Mouse (Mus musculus): ENCODE measurements around the gene Ablim1.

Gene Ablim1

GRCm38 (mm10) chr19:57095340-57095739 is 219.4 kb downstream of the Ablim1 start:
- DNase-seq, result peak; percentile 84

DNA sequence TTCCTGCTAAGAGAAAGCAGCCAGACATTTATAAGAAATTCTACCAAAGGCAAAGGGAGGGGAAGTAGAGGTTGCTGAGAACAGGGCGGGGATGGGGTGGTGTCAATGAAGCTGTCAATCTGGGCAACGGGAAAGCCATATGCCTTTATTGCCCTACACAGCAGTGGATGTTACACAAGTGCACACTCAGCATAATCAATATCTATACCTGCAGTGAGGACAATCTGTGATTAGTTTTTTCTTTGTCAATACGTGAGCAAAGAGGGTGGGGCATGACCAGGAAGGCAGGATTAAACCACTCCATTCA is 221.1 kb downstream of the Ablim1 start:
- peak; percentile 88 for DNase-seq

DNA sequence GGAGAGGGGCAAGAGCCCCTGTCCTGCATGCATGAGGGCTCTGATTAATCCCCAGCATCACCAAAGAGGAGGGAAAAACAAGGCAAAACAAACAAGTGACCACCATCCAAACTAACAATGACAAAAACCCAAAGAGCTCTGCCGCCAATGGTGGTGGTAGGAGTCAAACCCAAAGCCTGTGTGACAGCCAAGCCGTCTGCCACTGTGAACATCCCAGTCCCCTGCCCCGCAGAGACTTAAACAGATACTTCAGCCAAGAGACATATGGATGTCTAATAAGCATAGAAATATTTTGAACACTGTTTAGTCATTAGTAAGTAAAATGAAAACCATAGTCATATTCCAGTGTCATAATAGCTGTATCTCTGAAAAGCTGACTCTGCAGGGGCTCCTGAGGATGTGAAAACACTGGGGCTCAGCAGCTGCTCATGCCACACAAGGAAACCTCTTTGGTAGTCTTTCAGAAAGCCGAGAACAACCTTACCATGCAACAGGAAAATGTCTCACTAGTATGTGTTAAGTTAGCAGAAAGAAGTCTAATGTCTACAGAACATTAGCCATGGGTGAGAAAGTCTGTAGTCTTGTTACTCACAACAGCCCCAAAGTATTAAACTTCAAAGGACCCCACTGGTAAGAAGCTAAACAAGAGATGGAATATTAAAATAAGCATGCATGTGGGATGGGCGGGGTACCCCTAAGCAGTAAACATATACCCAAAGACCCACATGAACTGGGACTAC is 221.6 kb downstream of the Ablim1 start:
- DNase-seq, result peak; percentile 74

DNA sequence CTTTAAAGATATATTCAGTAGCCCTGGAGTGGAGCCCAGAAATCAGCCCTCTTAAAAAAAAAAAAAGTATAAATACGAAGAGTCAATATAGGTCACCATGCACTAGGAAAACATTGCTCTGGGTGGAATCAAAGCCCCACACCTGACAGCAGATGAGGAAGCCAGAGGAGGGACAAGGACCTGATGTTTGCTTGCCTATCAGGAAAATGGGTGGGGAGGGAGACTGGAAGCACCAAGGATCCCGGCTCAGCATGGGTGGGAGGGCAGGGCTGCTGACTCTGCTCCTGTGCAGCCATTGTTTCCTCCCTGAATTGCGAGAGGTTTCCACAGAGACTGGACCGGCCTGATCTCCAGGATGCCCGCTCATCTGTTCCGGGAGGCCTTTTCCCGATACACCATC is 223.4 kb downstream of the Ablim1 start:
- DNase-seq, result no peak

- DNase-seq, result no peak
Measured at GRCm38 (mm10) chr19:57088804-57089369, 225.8 kb downstream of the Ablim1 start.

GRCm38 (mm10) chr19:57084520-57085166 is 230.1 kb downstream of the Ablim1 start:
- no peak for DNase-seq

DNA sequence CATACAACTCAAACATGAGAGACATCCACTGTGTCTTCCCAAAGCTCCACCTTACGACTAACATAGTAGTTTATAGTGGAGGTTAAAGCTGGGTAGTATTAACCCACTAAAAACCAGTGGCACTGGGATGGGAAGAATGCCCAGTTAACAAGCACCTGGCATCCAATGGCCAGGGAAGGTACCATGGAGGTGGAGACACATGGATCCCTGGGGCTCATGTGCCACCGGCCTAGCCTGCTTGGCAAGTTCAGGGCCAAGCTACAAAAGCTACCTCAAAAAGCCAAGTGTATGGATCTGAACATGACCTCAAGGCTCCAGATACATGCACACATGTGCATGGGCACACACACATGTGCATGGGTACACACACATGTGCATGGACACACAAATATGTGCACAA is 230.8 kb downstream of the Ablim1 start:
- DNase-seq, result no peak

DNA sequence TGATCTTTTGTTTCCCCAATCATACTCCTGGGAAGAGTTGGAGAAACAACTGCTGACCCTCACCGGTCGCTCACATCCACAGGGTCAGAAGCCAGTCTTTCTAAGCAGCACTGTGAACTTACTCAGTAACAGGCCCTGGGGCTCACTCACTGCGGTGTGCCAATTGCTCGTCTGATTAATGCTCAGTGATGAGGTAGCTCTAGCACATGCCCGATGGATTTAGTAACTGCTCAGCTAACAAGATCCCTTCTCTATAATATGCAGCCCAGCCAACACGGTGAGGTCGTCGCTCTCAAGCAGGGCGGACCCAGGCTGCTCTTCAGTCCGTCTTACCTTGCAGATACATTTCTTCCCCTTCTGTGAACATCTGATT is 231.6 kb downstream of the Ablim1 start:
- DNase-seq, result no peak

- peak; percentile 74 for DNase-seq
Measured at GRCm38 (mm10) chr19:57082454-57083182, 232.1 kb downstream of the Ablim1 start.

DNA sequence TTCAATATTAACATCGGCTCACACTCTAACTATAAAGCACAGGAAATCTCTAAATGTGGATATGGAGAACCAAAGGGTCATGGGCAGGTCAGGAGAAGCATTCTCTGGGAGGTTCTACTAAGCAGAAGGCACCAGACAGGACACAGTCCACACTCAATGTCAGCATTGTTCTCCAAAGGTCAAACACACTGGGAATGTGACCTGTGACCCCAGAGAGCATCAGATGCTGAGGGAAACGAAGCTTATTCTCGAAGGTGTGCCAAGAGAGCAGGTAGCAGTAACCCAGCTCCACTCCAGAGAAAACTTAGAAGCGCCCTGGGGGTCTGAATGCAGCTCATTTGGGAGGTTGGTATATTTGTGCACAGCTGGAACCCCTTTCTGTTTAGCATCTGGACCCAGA is 233.2 kb downstream of the Ablim1 start:
- peak; percentile 89 for DNase-seq

DNA sequence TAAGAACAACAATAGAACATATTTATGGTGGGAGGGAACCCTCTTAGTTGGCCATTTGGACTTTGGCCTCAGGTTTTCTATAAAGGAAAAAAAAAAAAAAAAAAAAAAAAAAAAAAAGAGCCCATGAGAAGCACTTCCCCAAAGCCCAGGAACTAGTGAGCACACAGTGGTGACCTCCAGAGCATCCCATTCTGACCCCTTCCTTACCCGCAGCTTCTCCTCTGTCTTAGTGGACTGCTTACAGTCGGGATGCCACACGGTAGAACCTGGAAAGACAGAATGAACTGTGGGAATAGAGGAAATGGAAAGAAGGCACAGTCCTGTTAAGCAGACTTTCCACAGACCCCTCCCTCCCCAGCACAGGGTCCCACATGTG is 235.1 kb downstream of the Ablim1 start:
- peak; percentile 92 for DNase-seq

DNA sequence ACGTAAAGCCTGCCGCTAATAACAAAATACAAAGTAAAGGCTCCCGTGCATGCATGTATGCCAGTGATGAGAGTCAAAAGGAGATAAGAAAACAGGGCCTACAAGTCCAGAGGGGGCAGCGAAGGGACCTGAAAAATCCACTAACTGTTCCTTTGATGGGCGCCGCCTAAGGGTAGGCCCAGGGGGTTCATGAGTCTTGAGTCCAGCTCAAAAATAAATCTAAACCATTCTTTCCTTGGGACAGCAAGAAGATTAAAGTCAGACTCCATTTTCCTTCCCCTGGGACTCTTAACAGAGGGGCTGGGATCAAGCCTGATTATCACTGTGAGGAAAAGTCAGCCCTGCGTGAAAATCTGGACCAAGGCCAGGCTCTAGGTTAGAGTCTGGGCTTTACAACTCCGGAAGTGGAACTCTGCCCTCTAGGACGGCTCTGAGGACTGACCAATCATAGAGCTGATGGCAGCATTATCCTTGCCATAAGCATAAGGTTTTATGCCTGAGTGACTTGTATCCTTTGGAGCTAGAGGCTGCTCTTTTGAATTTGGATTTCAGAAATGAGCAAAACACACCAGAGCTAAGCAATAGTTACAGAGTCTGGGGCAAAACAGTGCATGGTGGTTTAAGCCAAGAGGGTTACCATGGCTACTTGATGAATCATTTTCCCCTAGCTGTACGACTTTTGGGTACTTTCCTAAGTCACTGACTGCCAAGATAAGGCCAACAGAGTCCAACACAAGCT is 235.7 kb downstream of the Ablim1 start:
- peak; percentile 96 for DNase-seq

GRCm38 (mm10) chr19:57077826-57078699 is 236.7 kb downstream of the Ablim1 start:
- peak; percentile 94 for DNase-seq

DNA sequence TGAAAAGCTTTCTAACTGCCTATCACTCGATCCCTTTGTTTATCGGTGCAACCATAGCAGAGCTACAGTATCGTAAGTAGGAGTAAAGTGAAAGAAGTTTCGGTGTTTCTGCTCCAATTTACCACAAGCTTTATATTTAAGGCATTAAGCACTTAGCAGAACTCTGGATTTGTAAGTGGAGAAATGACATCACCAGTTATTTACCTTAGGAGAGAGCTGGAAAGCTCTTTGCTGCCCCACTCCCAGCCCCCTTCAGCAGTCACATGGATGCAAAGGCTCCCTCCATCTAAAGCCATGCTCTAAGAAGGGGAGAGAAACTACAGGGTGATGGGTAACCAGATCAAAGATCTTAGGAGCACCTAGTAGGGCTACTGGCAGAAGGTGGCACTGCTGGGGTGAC is 241.3 kb downstream of the Ablim1 start:
- DNase-seq, result no peak

GRCm38 (mm10) chr19:57072756-57073155 is 242.0 kb downstream of the Ablim1 start:
- DNase-seq, result no peak

DNA sequence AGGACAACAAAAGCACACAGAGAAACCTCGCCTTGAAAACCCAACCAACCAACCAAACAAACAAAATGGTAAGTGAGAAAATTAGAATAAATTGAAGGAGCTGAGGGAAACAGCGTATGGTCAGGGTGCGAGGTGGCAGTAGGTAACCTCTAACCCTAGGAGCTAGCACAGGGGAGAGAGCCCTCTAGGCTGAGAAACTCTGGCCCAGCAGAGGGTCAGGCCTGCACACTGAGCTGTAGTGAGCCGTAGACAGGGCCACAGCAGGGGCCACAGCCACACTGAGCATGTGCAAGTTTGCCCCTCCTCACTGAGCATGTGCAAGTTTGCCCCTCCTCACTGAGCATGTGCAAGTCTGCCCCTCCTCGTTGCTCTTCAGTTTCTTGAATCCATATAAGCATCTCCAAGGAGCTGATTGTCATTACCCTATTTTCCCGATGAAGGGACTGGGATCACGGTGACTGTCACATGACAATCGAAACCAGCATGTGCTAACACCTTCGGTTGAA is 247.6 kb downstream of the Ablim1 start:
- peak; percentile 92 for DNase-seq

- DNase-seq, result peak; percentile 94
Measured at GRCm38 (mm10) chr19:57066313-57066712, 248.4 kb downstream of the Ablim1 start.

DNA sequence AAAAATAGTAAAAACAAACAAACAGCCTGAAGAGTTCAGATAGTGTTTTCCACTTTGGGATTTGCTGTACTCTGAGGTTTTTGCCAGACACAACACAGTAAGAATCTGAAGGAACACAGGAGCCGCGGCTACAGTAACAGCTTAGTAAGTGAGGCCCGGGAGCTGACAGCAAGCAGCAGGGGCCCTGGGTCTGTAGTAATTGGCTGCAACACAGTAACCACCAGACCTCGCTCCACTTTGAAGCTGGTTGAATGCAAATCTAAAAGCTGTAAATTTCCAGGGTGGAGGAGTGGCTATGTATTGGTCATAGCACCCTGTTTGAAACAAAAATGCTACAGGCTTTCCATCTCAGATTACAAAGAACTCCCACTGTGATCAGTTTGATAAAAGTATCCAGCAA is 252.0 kb downstream of the Ablim1 start:
- no peak for DNase-seq

DNA sequence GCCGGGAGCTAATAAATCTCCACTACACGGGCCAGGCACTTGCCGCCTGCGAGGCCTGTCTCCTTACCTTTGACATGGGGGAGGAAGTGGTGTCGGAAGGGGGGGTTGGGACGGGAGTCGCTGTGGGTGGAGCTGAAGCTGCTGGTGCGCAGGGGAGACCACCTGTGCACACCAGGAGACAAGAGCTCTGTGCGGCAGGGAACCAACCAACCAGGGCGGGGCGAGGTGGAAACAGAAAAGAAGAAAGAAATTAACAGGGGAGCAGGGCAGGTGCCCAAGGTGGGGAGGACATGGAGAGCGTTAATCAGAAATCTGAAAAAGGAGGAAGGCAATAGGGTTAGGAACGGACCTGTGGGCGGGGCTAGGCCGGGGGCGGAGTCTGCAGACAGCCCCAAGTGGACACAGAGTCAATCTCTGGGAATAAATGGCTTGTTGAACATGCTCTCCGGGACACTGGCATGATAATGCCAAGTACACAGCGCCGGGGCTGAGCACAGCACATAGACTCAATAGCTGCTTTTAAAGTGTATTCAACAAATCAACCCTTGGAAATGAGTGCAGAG is 255.6 kb downstream of the Ablim1 start:
- peak; percentile 90 for DNase-seq

GRCm38 (mm10) chr19:57057568-57057967 is 257.2 kb downstream of the Ablim1 start:
- no peak for DNase-seq
